27 mouse cellular contexts compared by ENCODE assay signal in the genomic region with DNA sequence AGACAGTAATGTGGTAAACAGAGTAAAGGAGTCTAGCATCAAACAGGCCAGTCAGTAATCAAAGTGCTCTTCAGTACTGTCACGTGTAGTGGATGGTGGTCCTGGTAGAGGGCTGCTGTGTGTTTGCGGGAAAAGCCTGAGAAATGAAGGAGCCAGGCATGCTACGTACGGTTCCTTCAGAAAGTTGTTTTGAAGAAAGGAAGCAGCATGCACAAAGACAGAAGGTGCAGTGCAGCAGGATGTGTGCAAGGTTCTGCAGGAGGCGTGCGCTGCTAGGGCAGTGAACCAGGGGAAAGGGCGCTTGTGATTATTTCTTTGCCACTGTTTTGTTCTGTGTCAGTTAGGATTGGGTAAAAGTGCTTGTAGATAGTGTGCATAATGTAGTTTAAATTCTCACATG. TPM values are rescaled to one million over a fixed set of nuclear protein-coding genes. Genes with fewer than 3 reads are reported as not detected.
DNase-seq lines count a peak whose midpoint lies in the region; ATAC-seq and TF ChIP-seq lines count a peak whose summit lies in the region.
"Had no signal": no experiment of that assay in that cellular context is flagged by ENCODE, and none has a peak within 500 bp of the region (broad histone marks: within the 10 kb centered on the region; RNA-seq: fewer than 3 reads in every experiment).

No protein-coding gene starts in this region.

- no peak overlapping the region for H3K4me3 ChIP-seq in stomach, embryonic 16.5 days (replicated peaks; ENCODE audit: low read length)
- no peak overlapping the region for H3K4me3 ChIP-seq in stomach, postnatal 0 days (ENCODE audit: low read depth, low read length)
- no peak overlapping the region for H3K4me3 ChIP-seq in thymus, adult 2 months (ENCODE audit: control insufficient read depth, insufficient read depth, low read length)
- no peak overlapping the region for H3K4me3 ChIP-seq in liver, postnatal 0 days (ENCODE audit: low read depth, low read length)
- H3K4me3 ChIP-seq: embryonic facial prominence, embryonic 12.5 days; erythroblast, embryonic 14.5 days; heart, embryonic 12.5 days; midbrain, embryonic 15.5 days; myocyte had no signal

- no peak for DNase-seq in stomach, postnatal 0 days (ENCODE audit: low spot score)
- DNase-seq in adipocyte (ENCODE audit: low spot score), result peak; percentile 31
- DNase-seq in thymus, adult 2 months, result peak; percentile 58
- DNase-seq in liver, postnatal 0 days, result no peak
- DNase-seq in left cerebral cortex, postnatal 14 days (ENCODE audit: low spot score in 2 of 2), result no peak
- DNase-seq in gastrocnemius, postnatal 4 days (ENCODE audit: low spot score in 2 of 2), result no peak
- DNase-seq: adrenal gland, adult 2 months; cerebellum, adult 9-11 months; heart, postnatal 36 days; kidney, adult 18-20 months; kidney, postnatal 10 days; left cerebral cortex, postnatal 4 days; liver; lung, postnatal 36 days; retina, postnatal 1 day; right cerebral cortex, postnatal 4 days had no signal

- no peaks in the 10 kb centered on the region for H3K27me3 ChIP-seq in stomach, embryonic 16.5 days (ENCODE audit: control insufficient read depth, insufficient read depth, low read length)
- H3K27me3 ChIP-seq in stomach, postnatal 0 days (ENCODE audit: control insufficient read depth, insufficient read depth, low read length), result no peaks in the 10 kb centered on the region
- H3K27me3 ChIP-seq in thymus, adult 2 months (ENCODE audit: control insufficient read depth, insufficient read depth, low read length), result no peaks in the 10 kb centered on the region
- H3K27me3 ChIP-seq in liver, postnatal 0 days (ENCODE audit: insufficient read depth, low read length), result no peaks in the 10 kb centered on the region
- H3K27me3 ChIP-seq: CH12.LX; embryonic facial prominence, embryonic 12.5 days; heart, embryonic 12.5 days; midbrain, embryonic 15.5 days had no signal

- no peaks in the 10 kb centered on the region for H3K9me3 ChIP-seq in stomach, embryonic 16.5 days (replicated peaks; ENCODE audit: control insufficient read depth, low read length)
- no peaks in the 10 kb centered on the region for H3K9me3 ChIP-seq in stomach, postnatal 0 days (ENCODE audit: control insufficient read depth, low read length)
- H3K9me3 ChIP-seq in liver, postnatal 0 days (ENCODE audit: low read length), result no peaks in the 10 kb centered on the region
- H3K9me3 ChIP-seq: embryonic facial prominence, embryonic 12.5 days; heart, embryonic 12.5 days; midbrain, embryonic 15.5 days had no signal

- no peak for TF ChIP-seq EP300 in stomach, postnatal 0 days (optimal IDR thresholded peaks at IDR 0.05)
- TF ChIP-seq EP300 in liver, postnatal 0 days (IDR thresholded peaks at IDR 0.05; ENCODE audit: low read depth), result no peak

- no peak for TF ChIP-seq POLR2A in thymus, adult 2 months (IDR thresholded peaks at IDR 0.05; ENCODE audit: control insufficient read depth, extremely low read depth, insufficient read depth, low read length, poor library complexity)

- no peak overlapping the region for H3K4me2 ChIP-seq in stomach, embryonic 16.5 days (ENCODE audit: low read depth, low read length)
- H3K4me2 ChIP-seq in stomach, postnatal 0 days (replicated peaks; ENCODE audit: low read depth), result no peak overlapping the region
- no peak overlapping the region for H3K4me2 ChIP-seq in liver, postnatal 0 days (ENCODE audit: low read depth, low read length)
- H3K4me2 ChIP-seq: embryonic facial prominence, embryonic 12.5 days; heart, embryonic 12.5 days; midbrain, embryonic 15.5 days had no signal

- WGBS in stomach, embryonic 16.5 days, result 73% methylated on average over 7 of the region's 7 CpGs
- 74% methylated on average over 7 of the region's 7 CpGs for WGBS in stomach, postnatal 0 days
- 15% methylated on average over 7 of the region's 7 CpGs for WGBS in thymus, adult 2 months
- WGBS in liver, postnatal 0 days (ENCODE audit: insufficient replicate concordance), result 75% methylated on average over 7 of the region's 7 CpGs

- ATAC-seq in stomach, embryonic 16.5 days (ENCODE audit: insufficient read depth, low FRiP score), result no peak
- no peak for ATAC-seq in stomach, postnatal 0 days (ENCODE audit: low FRiP score, low TSS enrichment)
- ATAC-seq in liver, postnatal 0 days, result no peak
- ATAC-seq: forebrain, embryonic 16.5 days; hindbrain, postnatal 0 days; midbrain, embryonic 15.5 days had no signal

- H3K9ac ChIP-seq in stomach, embryonic 16.5 days (ENCODE audit: low read length), result peak overlapping the region; percentile 31; the same call in 1 of the 2 replicates
- H3K9ac ChIP-seq in stomach, postnatal 0 days (ENCODE audit: low read length), result no peak overlapping the region
- no peak overlapping the region for H3K9ac ChIP-seq in liver, postnatal 0 days (replicated peaks)
- H3K9ac ChIP-seq: embryonic facial prominence, embryonic 12.5 days; heart, embryonic 12.5 days; midbrain, embryonic 15.5 days had no signal

- H3K36me3 ChIP-seq in stomach, embryonic 16.5 days (ENCODE audit: control insufficient read depth, insufficient read depth, low read length), result no peaks in the 10 kb centered on the region
- H3K36me3 ChIP-seq in stomach, postnatal 0 days (ENCODE audit: control insufficient read depth, insufficient read depth, low read length), result no peaks in the 10 kb centered on the region
- no peaks in the 10 kb centered on the region for H3K36me3 ChIP-seq in thymus, adult 2 months (ENCODE audit: control insufficient read depth, insufficient read depth, low read length)
- H3K36me3 ChIP-seq in liver, postnatal 0 days (replicated peaks; ENCODE audit: insufficient read depth, low read length), result no peaks in the 10 kb centered on the region; the same call in 1 of the 2 replicates
- H3K36me3 ChIP-seq: midbrain, embryonic 15.5 days had no signal

- H3K4me1 ChIP-seq in stomach, embryonic 16.5 days (ENCODE audit: control insufficient read depth, insufficient read depth, low read length), result peaks cover 45% of the 10 kb centered on the region
- H3K4me1 ChIP-seq in stomach, postnatal 0 days (replicated peaks; ENCODE audit: control insufficient read depth, insufficient read depth), result peaks cover 3% of the 10 kb centered on the region; the same call in 1 of the 2 replicates
- peaks cover 25% of the 10 kb centered on the region for H3K4me1 ChIP-seq in thymus, adult 2 months (replicated peaks; ENCODE audit: control insufficient read depth, insufficient read depth, low read length)
- peaks cover 39% of the 10 kb centered on the region for H3K4me1 ChIP-seq in liver, postnatal 0 days (ENCODE audit: insufficient read depth)

- intact Hi-C loops in left cerebral cortex, postnatal 14 days (cut with DNase I), result no loop called here

- no peak overlapping the region for H3K27ac ChIP-seq in stomach, embryonic 16.5 days (ENCODE audit: low read length)
- H3K27ac ChIP-seq in stomach, postnatal 0 days (replicated peaks), result no peak overlapping the region
- peak overlapping the region; percentile 91 for H3K27ac ChIP-seq in thymus, adult 2 months (ENCODE audit: control insufficient read depth, insufficient read depth, low read length)
- no peak overlapping the region for H3K27ac ChIP-seq in liver, postnatal 0 days (ENCODE audit: low read depth)
- H3K27ac ChIP-seq: embryonic facial prominence, embryonic 12.5 days; hindbrain, postnatal 0 days; midbrain, embryonic 15.5 days had no signal

- TF ChIP-seq CTCF in stomach, postnatal 0 days (IDR thresholded peaks at IDR 0.05; ENCODE audit: low read depth), result no peak
- TF ChIP-seq CTCF in thymus, adult 2 months (IDR thresholded peaks at IDR 0.05; ENCODE audit: borderline replicate concordance, control insufficient read depth, extremely low read depth, insufficient read depth, low read length, poor library complexity), result no peak
- no peak for TF ChIP-seq CTCF in liver, postnatal 0 days (IDR thresholded peaks at IDR 0.05; ENCODE audit: low read depth)

RNA-seq across cellular contexts. Expression of gene Ubac2, which starts 2.8 kb away (rescaled TPM):
- polyA plus RNA-seq in stomach, embryonic 16.5 days (2015; fragmentation: Nextera tagmentation; extraction: Ambion mirVana), result 54.9 and 57.4 TPM in 2 replicates
- 38.5 and 38.6 TPM in 2 replicates for polyA plus RNA-seq in stomach, postnatal 0 days (2015; fragmentation: Nextera tagmentation; extraction: Ambion mirVana)
- polyA plus RNA-seq in thymus, adult 2 months (2012; rRNA removed), result 102 TPM in 2 replicates
- polyA plus RNA-seq in liver, postnatal 0 days (2015; fragmentation: Nextera tagmentation; extraction: Ambion mirVana), result 25.8 and 27.4 TPM in 2 replicates
- total RNA-seq in left cerebral cortex, postnatal 14 days (2021), result 10 to 100 TPM; 33.5 to 34.0 TPM
- 10 to 100 TPM; 28.4 to 30.6 TPM for total RNA-seq in gastrocnemius, postnatal 4 days (2021)

RNA-seq across cellular contexts. Expression of gene Gpr18, which starts 34.4 kb away (rescaled TPM):
- polyA plus RNA-seq in stomach, embryonic 16.5 days (2015; fragmentation: Nextera tagmentation; extraction: Ambion mirVana), result 0.26 and 0.35 TPM in 2 replicates
- polyA plus RNA-seq in stomach, postnatal 0 days (2015; fragmentation: Nextera tagmentation; extraction: Ambion mirVana), result 0.06 and 0.08 TPM in 2 replicates
- polyA plus RNA-seq in thymus, adult 2 months (2012; rRNA removed), result 24.8 and 32.8 TPM in 2 replicates
- polyA plus RNA-seq in liver, postnatal 0 days (2015; fragmentation: Nextera tagmentation; extraction: Ambion mirVana), result 0.78 and 0.81 TPM in 2 replicates
- not detected for total RNA-seq in left cerebral cortex, postnatal 14 days (2021)
- total RNA-seq in gastrocnemius, postnatal 4 days (2021), result not detected
- total RNA-seq: hindbrain, postnatal 0 days; layer of hippocampus, adult 8-10 months; left cerebral cortex, adult 18-20 months; left cerebral cortex, postnatal 4 days had no signal
- polyA plus RNA-seq: erythroblast, embryonic 14.5 days; hindbrain, postnatal 0 days; myocyte had no signal

Comparison
In these comparisons a context has a peak if more than half of its experiments do, and no peak if none do; other contexts are left out.
1. DNase-seq: peak in adipocyte (single experiment) and thymus, adult 2 months (single experiment); none in stomach, postnatal 0 days (single experiment), liver, postnatal 0 days (single experiment), left cerebral cortex, postnatal 14 days (0 of 2) and gastrocnemius, postnatal 4 days (0 of 2).
2. RNA of gene Gpr18, which starts 34.4 kb away (polyA plus RNA-seq): 24.8 to 32.8 TPM in thymus, adult 2 months; 0.78 to 0.81 TPM in liver, postnatal 0 days, 0.26 to 0.35 TPM in stomach, embryonic 16.5 days and 0.06 to 0.08 TPM in stomach, postnatal 0 days; every median in the first group is over 10 times any median in the second.